Comparison of ENCODE assay signal across 22 mouse cellular contexts in the genomic region with DNA sequence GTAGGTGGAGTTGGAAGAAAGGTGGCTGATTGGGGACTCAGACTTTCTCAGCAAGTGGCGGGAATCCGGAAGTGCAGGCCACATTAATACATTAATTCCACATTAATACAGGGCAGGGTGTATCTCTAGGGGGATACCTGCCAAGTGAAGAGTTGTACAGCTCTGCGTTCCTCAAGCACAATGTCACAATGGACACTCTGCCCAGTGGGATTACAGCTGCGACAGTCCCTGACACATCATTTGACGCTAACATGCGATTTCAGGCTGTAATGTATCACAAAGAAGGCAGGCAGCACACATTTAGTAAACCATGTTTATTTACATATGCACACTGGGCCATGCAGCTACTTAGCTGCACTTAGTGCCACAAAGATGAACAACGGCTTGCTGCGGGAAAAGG.
"Had no signal": no experiment of that assay in that cellular context is flagged by ENCODE, and none has a peak within 500 bp of the region (broad histone marks: within the 10 kb centered on the region; RNA-seq: fewer than 3 reads in every experiment).

No protein-coding gene starts in this region.

- H3K4me3 ChIP-seq: heart, adult 2 months; heart, embryonic 13.5 days; heart, embryonic 15.5 days; hindbrain, embryonic 13.5 days; hindbrain, embryonic 15.5 days; intestine, embryonic 15.5 days; layer of hippocampus, adult 2 months; limb, embryonic 12.5 days had no signal

- H3K36me3 ChIP-seq: heart, embryonic 15.5 days had no signal

- DNase-seq: forebrain, postnatal 0 days; gastrocnemius, postnatal 14 days; gastrocnemius, postnatal 36 days; heart, adult 2 months; heart, postnatal 14 days; heart, postnatal 36 days; kidney, adult 18-20 months; kidney, adult 8-10 months; kidney, postnatal 10 days; kidney, postnatal 25 days; kidney, postnatal 4 days; left cerebral cortex, postnatal 4 days had no signal

- H3K9ac ChIP-seq: forebrain, postnatal 0 days; heart, embryonic 13.5 days; heart, embryonic 15.5 days; hindbrain, embryonic 13.5 days; hindbrain, embryonic 15.5 days; intestine, embryonic 15.5 days; limb, embryonic 12.5 days had no signal

- H3K4me1 ChIP-seq: heart, embryonic 15.5 days; hindbrain, embryonic 13.5 days; hindbrain, embryonic 15.5 days; intestine, embryonic 15.5 days; limb, embryonic 12.5 days had no signal

- H3K9me3 ChIP-seq: heart, embryonic 13.5 days; heart, embryonic 15.5 days; hindbrain, embryonic 13.5 days; hindbrain, embryonic 15.5 days; intestine, embryonic 15.5 days; limb, embryonic 12.5 days had no signal

- H3K27me3 ChIP-seq: heart, embryonic 13.5 days; heart, embryonic 15.5 days; hindbrain, embryonic 13.5 days; hindbrain, embryonic 15.5 days; intestine, embryonic 15.5 days; limb, embryonic 12.5 days had no signal

- H3K4me2 ChIP-seq: heart, embryonic 11.5 days; heart, embryonic 13.5 days; heart, embryonic 15.5 days; hindbrain, embryonic 13.5 days; hindbrain, embryonic 15.5 days; intestine, embryonic 15.5 days; limb, embryonic 12.5 days had no signal

- ATAC-seq: forebrain, postnatal 0 days; inflammation-experienced regulatory T-cells, adult 6 months; intestine, embryonic 15.5 days; intestine, postnatal 0 days had no signal

- H3K27ac ChIP-seq: heart, adult 2 months; heart, embryonic 13.5 days; heart, embryonic 15.5 days; hindbrain, embryonic 13.5 days; hindbrain, embryonic 15.5 days; intestine, embryonic 15.5 days; layer of hippocampus, adult 2 months; limb, embryonic 12.5 days had no signal
